Mouse (Mus musculus): ENCODE data around the gene Hoxa2.

DNA sequence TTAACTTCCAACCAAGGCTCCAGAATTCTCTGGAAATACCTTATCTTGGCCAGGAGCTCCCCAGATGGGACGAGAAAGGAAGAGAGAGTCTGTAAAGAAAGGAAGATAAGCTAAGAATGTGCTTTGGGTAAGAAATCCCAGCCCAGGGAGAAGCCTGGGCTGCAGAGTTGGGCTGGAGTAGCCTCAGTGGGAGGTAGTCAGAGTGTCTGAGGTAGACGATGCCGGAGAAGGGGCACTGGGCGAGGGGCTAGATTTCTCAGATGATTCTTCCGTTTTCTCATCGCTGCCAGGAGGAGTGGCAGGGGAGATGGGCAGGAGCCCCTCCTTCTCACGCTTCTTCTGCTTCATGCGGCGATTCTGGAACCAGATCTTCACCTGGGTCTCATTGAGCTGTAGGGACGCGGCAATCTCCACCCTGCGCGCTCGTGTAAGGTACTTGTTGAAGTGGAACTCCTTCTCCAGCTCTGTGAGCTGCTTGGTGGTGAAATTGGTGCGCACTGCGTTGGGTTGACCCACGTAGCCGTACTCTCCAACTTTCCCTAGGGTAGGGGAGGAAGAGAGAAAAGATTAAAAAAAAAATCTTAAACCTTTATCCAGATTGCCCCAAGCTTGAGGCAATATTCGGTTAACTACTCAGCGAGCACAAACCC is 8.0 kb downstream of the Hoxa2 start:
- TF ChIP-seq EP300 (IDR thresholded peaks at IDR 0.05; ENCODE audit: low read depth) (no peak), CTCF (IDR thresholded peaks at IDR 0.05; ENCODE audit: low read depth) (no peak)

Measured in heart, postnatal 0 days (tissue).